Mouse (Mus musculus) liver, adult 2 months (tissue): ENCODE measurements around the gene Bicra.

Source experiments
- CTCF ChIP-seq: fragments of 200-500 bp; IDR thresholded peaks from 2 replicates; pipeline ENCODE4 v1.5.1; 2011; ENCODE audit warnings: low read depth, low read length, control low read depth
- POLR2A ChIP-seq: fragments of 200-500 bp; IDR thresholded peaks from 2 replicates; pipeline ENCODE4 v1.6.1; 2011; ENCODE audit warnings: low read length, control low read depth; ENCODE audit not compliant: insufficient read depth; ENCODE audit errors: extremely low read depth

DNA sequence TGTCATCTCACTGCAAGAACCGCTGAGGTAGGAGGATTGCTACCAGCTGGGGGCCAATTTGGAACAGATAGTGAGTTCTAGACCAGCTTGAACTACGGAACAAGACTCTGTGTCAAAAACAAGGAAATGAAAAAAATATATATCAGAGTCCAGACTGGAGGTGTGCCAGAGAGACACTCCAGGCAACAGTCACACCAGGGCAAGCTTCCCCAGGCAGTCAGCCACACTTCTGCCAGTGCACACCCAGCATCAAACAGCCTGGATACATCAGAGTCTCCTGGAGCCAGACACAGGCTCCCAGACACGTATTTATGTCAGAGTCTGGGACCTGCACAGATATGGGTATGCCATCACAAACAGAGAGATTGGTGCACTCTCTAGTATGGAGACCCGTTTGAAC lies 86.5 kb downstream of the Bicra start:
- no peak for TF ChIP-seq CTCF
- TF ChIP-seq POLR2A = no peak
